Mouse (Mus musculus) stomach, embryonic 14.5 days (tissue): Measurements from ENCODE around the gene Kri1. TPM values are rescaled to one million over a fixed set of nuclear protein-coding genes. Genes with fewer than 3 reads are reported as not detected.
"Not testable (repeated sequence)": the region's sequence is repeated elsewhere in the genome, so short reads cannot be mapped to it uniquely, and the experiment has no call there.

Source experiments
- ATAC-seq: fragments of 200-750 bp; cut with Nextera tagmentation; 2 replicates; pipeline ENCODE4 v1.8.0; 2017; ENCODE audit warnings: low read depth, moderate TSS enrichment; ENCODE audit not compliant: insufficient number of reproducible peaks, insufficient read depth, low FRiP score
- H3K27ac ChIP-seq: fragments of 300-500 bp; sonication (generic); 2 replicates; pipeline ENCODE4 v1.5.1; 2014; ENCODE audit warnings: mild to moderate bottlenecking, low read length, moderate library complexity, mixed read lengths
- H3K27me3 ChIP-seq: fragments of 300-500 bp; sonication (generic); 2 replicates; pipeline ENCODE4 v1.6.1; 2014; ENCODE audit warnings: low read length, control low read depth, mixed read lengths; ENCODE audit not compliant: control insufficient read depth, insufficient read depth
- H3K36me3 ChIP-seq: fragments of 300-500 bp; sonication (generic); 2 replicates; pipeline ENCODE4 v1.6.1; 2014; ENCODE audit warnings: mild to moderate bottlenecking, control low read depth, low read length, moderate library complexity, mixed read lengths; ENCODE audit not compliant: control insufficient read depth, insufficient read depth
- H3K4me1 ChIP-seq: fragments of 300-500 bp; sonication (generic); 2 replicates; pipeline ENCODE4 v1.6.1; 2014; ENCODE audit warnings: low read length, control low read depth, mixed read lengths; ENCODE audit not compliant: control insufficient read depth, insufficient read depth
- H3K4me2 ChIP-seq: fragments of 300-500 bp; sonication (generic); replicated peaks from 2 replicates; pipeline ENCODE4 v1.6.1; 2014; ENCODE audit warnings: low read depth, low read length, control low read depth
- H3K4me3 ChIP-seq: fragments of 300-500 bp; sonication (generic); 2 replicates; pipeline ENCODE4 v1.5.1; 2014; ENCODE audit warnings: low read depth, low read length, control low read depth
- H3K9ac ChIP-seq: fragments of 300-500 bp; sonication (generic); replicated peaks from 2 replicates; pipeline ENCODE4 v1.6.1; 2014; ENCODE audit warnings: low read depth, mild to moderate bottlenecking, control low read depth, low read length, moderate library complexity, mixed read lengths
- H3K9me3 ChIP-seq: fragments of 300-500 bp; sonication (generic); 2 replicates; pipeline ENCODE4 v1.6.1; 2016; ENCODE audit warnings: low read depth, low read length, control low read depth; ENCODE audit not compliant: control insufficient read depth
- WGBS: fragments of 180-500 bp; shearing (Covaris S2); extraction: QIAGEN DNeasy Blood & Tissue Kit; methylation state at CpG from one replicate; pipeline ENCODE4 v1.1.7; 2014; 5-methylcytosine and 5-hydroxymethylcytosine counted together
- polyA plus RNA-seq: library from polyadenylated mRNA; unstranded; fragments of >200 nt; fragmentation: Nextera tagmentation; extraction: Ambion mirVana; gene quantifications from 2 replicates; pipeline ENCODE4 v1.2.1, GENCODE M21; 2014

Kri1 gene
- polyA plus RNA-seq, 1 experiment from 2014 or later: 14.7 TPM

DNA sequence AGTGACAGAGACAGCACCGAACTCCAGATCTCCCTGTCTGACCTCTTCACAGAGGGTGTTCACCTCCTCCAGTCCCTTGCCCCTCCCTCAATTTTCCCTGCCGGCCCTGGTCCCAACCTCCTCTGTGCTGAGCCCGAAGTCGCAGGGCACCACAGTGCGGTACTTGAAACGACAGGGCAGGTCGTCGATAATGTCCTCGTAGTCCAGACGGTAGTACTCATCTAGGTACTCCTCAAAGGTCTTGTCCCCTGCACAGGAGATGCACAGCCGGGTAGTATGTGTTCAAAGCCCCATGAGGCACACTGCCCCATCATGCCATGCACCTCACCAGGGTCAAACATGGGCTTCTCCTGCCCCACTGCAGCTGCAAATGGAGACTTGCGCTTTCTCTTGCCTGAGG lies 12.0 kb downstream of the Kri1 start:
- Histone ChIP-seq H3K9ac (no peak overlapping the region), H3K36me3 (peaks cover 77% of the 10 kb centered on the region), H3K4me3 (no peak overlapping the region), H3K9me3 (no peaks in the 10 kb centered on the region), H3K4me1 (no peaks in the 10 kb centered on the region), H3K27me3 (no peaks in the 10 kb centered on the region), H3K4me2 (no peak overlapping the region), H3K27ac (no peak overlapping the region)
- 88% methylated on average over 12 of the region's 12 CpGs for WGBS
- no peak for ATAC-seq

DNA sequence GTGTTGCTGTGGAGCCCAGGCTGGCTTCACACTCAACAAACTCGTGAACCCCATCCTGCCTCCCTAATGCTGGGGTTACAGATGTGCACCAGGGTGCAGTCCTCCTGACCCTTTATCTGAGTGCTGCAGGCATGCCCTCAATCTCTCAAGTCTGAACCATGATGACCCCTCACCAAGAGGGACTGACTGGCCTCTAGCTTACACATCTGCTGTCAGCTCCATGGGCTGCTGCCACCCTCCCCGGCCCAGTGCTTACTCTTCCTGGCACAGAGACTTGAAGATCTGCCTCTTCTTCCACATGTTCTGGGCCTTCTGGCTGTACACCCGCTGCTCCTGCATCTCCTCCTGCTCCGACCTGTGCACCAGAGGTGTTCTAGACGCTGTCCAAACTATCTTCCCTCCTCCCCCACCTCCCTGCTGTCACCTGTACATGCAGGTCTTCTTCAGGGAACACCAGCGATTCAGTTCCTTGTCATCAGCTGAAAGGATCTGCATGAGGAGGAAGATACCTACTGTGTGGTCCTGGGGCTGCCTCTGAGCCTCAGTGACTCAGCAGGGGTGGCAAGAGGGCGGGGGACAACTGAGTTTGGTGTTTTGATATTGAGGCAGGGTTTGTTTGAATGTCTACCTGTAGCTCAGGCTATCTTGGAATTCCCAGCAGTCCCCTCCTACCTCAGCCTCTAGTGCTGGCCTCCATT lies 12.6 kb downstream of the Kri1 start:
- no peak overlapping the region for H3K4me2 ChIP-seq
- H3K4me1 ChIP-seq: no peaks in the 10 kb centered on the region
- no peak overlapping the region for H3K27ac ChIP-seq
- H3K36me3 ChIP-seq: peaks cover 79% of the 10 kb centered on the region
- no peaks in the 10 kb centered on the region for H3K27me3 ChIP-seq
- 83% methylated on average over 7 of the region's 7 CpGs for WGBS
- H3K9ac ChIP-seq: no peak overlapping the region
- no peak for ATAC-seq
- no peaks in the 10 kb centered on the region for H3K9me3 ChIP-seq
- no peak overlapping the region for H3K4me3 ChIP-seq

DNA sequence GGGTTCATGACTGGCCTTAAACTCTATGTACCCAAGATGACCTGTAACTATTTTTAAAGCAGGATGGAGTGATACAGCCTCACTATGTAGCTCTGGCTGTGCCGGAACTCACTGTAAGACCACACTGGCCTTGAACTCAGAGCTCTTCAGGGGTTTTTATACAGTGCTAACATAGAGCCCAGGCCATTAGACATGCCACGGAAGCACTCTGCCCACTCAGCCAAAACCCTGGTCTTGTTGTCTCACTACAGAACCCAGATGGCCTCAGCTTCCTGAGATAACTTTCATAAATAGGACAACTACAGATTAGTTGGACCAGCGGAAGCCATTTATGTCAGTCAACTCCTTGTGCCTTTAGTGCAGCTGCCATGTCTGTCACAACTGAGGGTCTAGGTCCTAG lies 13.4 kb downstream of the Kri1 start:
- no peak overlapping the region for H3K4me2 ChIP-seq
- no peak overlapping the region for H3K9ac ChIP-seq
- H3K9me3 ChIP-seq: no peaks in the 10 kb centered on the region
- H3K27ac ChIP-seq: no peak overlapping the region
- peaks cover 79% of the 10 kb centered on the region for H3K36me3 ChIP-seq
- H3K4me1 ChIP-seq: no peaks in the 10 kb centered on the region
- 91% methylated on average over 3 of the region's 3 CpGs for WGBS
- no peak for ATAC-seq
- H3K4me3 ChIP-seq: no peak overlapping the region
- no peaks in the 10 kb centered on the region for H3K27me3 ChIP-seq

DNA sequence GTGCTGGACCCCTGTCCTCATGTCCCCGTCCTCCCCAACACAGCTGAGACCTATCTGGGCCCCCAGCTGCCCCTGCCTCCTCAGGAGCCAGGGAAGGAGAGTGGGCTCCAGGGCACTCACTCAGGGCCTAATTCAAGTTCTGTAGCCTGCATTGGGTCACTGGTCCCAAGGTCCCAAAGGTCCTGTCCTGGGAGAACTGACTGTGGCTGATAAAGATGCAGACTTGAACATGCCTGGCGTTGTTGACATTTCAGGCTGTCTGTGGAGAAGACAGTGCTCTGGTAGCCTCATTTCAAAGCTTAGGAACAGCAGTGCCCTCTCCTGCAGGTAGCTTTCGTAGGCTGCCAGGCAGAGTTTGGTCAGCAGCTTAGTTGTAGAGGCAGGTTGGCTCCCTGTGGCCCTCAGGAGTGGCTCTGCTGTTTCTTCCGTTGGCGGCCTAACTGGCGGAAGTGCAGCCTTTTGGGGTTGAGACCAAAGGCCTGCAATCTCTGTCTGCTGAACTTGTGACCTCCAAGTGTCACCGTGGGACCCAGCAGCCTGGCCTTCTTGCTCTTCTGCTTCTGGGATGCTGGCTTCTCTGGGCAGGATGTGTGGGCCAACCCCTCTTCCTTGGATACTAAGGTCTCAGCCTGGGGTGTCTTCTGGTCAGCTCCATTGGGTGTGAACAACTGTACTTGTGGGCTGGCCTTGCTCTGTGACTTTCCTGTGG lies 14.1 kb downstream of the Kri1 start:
- Histone ChIP-seq H3K9ac (no peak overlapping the region), H3K4me2 (no peak overlapping the region), H3K4me3 (no peak overlapping the region), H3K27me3 (no peaks in the 10 kb centered on the region), H3K36me3 (peaks cover 84% of the 10 kb centered on the region), H3K9me3 (no peaks in the 10 kb centered on the region), H3K4me1 (no peaks in the 10 kb centered on the region), H3K27ac (no peak overlapping the region)
- ATAC-seq: no peak
- 74% methylated on average over 7 of the region's 7 CpGs for WGBS

DNA sequence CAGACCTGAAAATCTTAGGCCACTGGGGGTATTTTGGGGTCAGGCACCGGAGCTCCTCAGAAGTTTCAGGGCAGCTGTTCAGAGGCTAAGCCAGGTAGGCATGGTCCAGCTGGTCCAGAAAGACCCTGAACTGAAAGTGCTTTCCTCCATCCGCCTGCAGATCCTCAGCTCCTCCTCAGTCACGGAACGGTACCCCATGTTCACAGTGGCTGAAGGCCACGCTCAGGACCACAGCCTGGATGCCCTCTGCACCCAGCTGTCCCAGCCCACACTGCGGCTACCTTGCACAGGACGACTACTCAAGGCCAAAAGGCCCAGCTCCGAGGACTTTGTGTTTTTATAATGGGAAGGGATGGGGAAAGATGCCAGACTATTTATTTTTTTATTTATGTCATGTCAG lies 14.7 kb downstream of the Kri1 start:
- Histone ChIP-seq H3K4me1 (no peaks in the 10 kb centered on the region), H3K27me3 (no peaks in the 10 kb centered on the region), H3K4me3 (no peak overlapping the region), H3K9ac (no peak overlapping the region), H3K36me3 (peaks cover 89% of the 10 kb centered on the region), H3K27ac (no peak overlapping the region), H3K4me2 (no peak overlapping the region), H3K9me3 (no peaks in the 10 kb centered on the region)
- 80% methylated on average over 8 of the region's 8 CpGs for WGBS
- ATAC-seq: no peak

DNA sequence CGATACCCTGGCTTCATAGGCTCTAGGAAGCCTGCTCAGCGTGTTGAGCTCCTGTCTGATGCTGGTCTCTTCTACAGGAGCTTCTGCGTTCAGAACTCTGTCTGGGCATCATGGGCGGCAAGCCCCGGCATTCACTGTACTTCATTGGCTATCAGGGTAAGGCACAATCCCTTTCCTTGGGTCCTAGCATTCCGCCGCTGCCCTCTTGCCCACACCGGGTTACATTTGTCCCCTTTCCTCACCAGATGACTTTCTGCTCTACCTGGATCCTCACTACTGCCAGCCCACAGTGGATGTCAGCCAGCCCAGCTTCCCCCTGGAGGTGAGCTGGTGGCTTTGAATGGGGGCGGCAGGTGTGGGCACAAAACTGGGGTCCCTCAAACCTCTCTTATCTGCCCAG lies 15.4 kb downstream of the Kri1 start:
- no peak for ATAC-seq
- Histone ChIP-seq H3K27ac (no peak overlapping the region), H3K9me3 (no peaks in the 10 kb centered on the region), H3K4me1 (no peaks in the 10 kb centered on the region), H3K36me3 (peaks cover 86% of the 10 kb centered on the region), H3K9ac (no peak overlapping the region), H3K27me3 (no peaks in the 10 kb centered on the region), H3K4me3 (no peak overlapping the region), H3K4me2 (no peak overlapping the region)
- WGBS: 87% methylated on average over 9 of the region's 9 CpGs

DNA sequence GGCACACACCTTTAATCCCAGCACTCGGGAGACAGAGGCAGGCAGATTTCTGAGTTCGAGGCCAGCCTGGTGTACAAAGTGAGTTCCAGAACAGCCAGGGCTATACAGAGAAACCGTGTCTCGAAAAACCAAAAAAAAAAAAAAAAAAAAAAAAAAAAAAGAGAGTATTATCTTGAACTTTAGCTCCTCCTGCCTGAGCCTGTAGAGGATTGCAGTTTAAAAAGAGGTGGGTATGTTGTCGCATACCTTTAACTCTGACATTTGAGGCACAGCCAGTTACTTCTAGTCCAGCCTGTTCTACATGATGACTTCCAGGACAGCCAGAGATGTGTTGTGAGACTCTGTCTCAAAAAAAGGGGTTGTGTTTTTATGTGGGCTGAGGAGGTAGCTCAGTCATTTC lies 18.2 kb downstream of the Kri1 start:
- not testable (repeated sequence) for H3K27ac ChIP-seq, H3K9me3 ChIP-seq, H3K4me1 ChIP-seq, H3K4me3 ChIP-seq, ATAC-seq, H3K27me3 ChIP-seq, H3K4me2 ChIP-seq, H3K9ac ChIP-seq
- peaks cover 68% of the 10 kb centered on the region for H3K36me3 ChIP-seq
- WGBS: 76% methylated on average over 5 of the region's 5 CpGs

DNA sequence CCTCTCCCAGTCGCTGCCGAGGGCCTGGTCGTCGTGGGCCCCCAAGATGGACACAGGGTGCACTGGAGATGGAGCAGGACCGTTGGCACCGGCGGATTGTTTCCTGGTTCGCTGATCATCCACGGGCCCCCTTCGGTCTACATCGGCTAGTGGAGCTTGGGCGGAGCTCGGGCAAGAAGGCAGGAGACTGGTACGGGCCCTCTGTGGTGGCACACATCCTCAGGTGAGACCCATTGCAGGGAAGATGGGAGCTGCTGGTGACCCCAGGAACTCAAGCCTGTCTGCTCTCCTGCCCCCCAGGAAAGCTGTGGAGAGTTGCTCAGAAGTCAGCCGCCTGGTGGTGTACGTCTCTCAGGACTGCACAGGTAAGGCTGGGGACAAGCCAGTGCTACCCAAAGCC lies 19.5 kb downstream of the Kri1 start:
- no peaks in the 10 kb centered on the region for H3K27me3 ChIP-seq
- no peak overlapping the region for H3K9ac ChIP-seq
- no peak overlapping the region for H3K27ac ChIP-seq
- no peaks in the 10 kb centered on the region for H3K9me3 ChIP-seq
- H3K4me3 ChIP-seq: no peak overlapping the region
- WGBS: 91% methylated on average over 16 of the region's 16 CpGs
- no peak overlapping the region for H3K4me2 ChIP-seq
- ATAC-seq: no peak
- H3K36me3 ChIP-seq: peaks cover 56% of the 10 kb centered on the region
- peaks cover 11% of the 10 kb centered on the region for H3K4me1 ChIP-seq
